8 mouse cellular contexts compared by ENCODE assay signal in genomic region chr11:116011529-116012261, GRCm38 (mm10). TPM values are rescaled to one million over a fixed set of nuclear protein-coding genes. Genes with fewer than 3 reads are reported as not detected.
DNase-seq lines count a peak whose midpoint lies in the region; ATAC-seq and TF ChIP-seq lines count a peak whose summit lies in the region.

No protein-coding gene starts in this region.

- peaks cover 40% of the 10 kb centered on the region for H3K36me3 ChIP-seq in intestine, postnatal 0 days (ENCODE audit: control insufficient read depth, insufficient read depth)
- peaks cover 14% of the 10 kb centered on the region; the same call in 1 of the 2 replicates for H3K36me3 ChIP-seq in neural tube, embryonic 13.5 days

- ATAC-seq in intestine, postnatal 0 days: no peak
- ATAC-seq in neural tube, embryonic 13.5 days (ENCODE audit: low read depth): no peak; the same call in 1 of the 2 replicates

- H3K9me3 ChIP-seq in intestine, postnatal 0 days (ENCODE audit: control insufficient read depth): no peaks in the 10 kb centered on the region
- H3K9me3 ChIP-seq in neural tube, embryonic 13.5 days: no peaks in the 10 kb centered on the region

- peak overlapping the region; percentile 96 for H3K27ac ChIP-seq in intestine, postnatal 0 days (ENCODE audit: low read depth, low read length)
- peak overlapping the region; percentile 85 for H3K27ac ChIP-seq in neural tube, embryonic 13.5 days (replicated peaks)

- WGBS in intestine, postnatal 0 days: 18% methylated on average over 13 of the region's 14 CpGs
- WGBS in neural tube, embryonic 13.5 days: 27% methylated on average over 14 of the region's 14 CpGs

- H3K4me1 ChIP-seq in intestine, postnatal 0 days (replicated peaks; ENCODE audit: control insufficient read depth, insufficient read depth, low read length): peaks cover 6% of the 10 kb centered on the region
- H3K4me1 ChIP-seq in neural tube, embryonic 13.5 days (replicated peaks): peaks cover 19% of the 10 kb centered on the region

- peak overlapping the region; percentile 97 for H3K4me2 ChIP-seq in intestine, postnatal 0 days (replicated peaks; ENCODE audit: low read depth)
- peak overlapping the region; percentile 85 for H3K4me2 ChIP-seq in neural tube, embryonic 13.5 days

- no peak for TF ChIP-seq CTCF in intestine, postnatal 0 days (IDR thresholded peaks at IDR 0.05; ENCODE audit: low read depth)

- DNase-seq in kidney, postnatal 10 days: peak; percentile 49
- no peak for DNase-seq in kidney, postnatal 14 days
- DNase-seq in embryo, embryonic 11 days: peak; percentile 58
- no peak for DNase-seq in urinary bladder, postnatal 36 days (ENCODE audit: low spot score in 2 of 2)
- DNase-seq in frontal cortex, postnatal 10 days (ENCODE audit: low spot score in 2 of 2): no peak
- DNase-seq in adrenal gland, postnatal 10 days: no peak

- H3K27me3 ChIP-seq in intestine, postnatal 0 days (replicated peaks; ENCODE audit: control insufficient read depth, insufficient read depth, low read length): no peaks in the 10 kb centered on the region
- no peaks in the 10 kb centered on the region for H3K27me3 ChIP-seq in neural tube, embryonic 13.5 days

- H3K4me3 ChIP-seq in intestine, postnatal 0 days (ENCODE audit: low read depth, low read length): peak overlapping the region; percentile 74
- H3K4me3 ChIP-seq in neural tube, embryonic 13.5 days: peak overlapping the region; percentile 60

- peak overlapping the region; percentile 84 for H3K9ac ChIP-seq in intestine, postnatal 0 days (ENCODE audit: low read depth, low read length)
- H3K9ac ChIP-seq in neural tube, embryonic 13.5 days: peak overlapping the region; percentile 87

RNA-seq across cellular contexts. Expression of gene Galk1, which starts 0.8 kb away (rescaled TPM):
- 387 and 418 TPM in 2 replicates for polyA plus RNA-seq in intestine, postnatal 0 days (2015; fragmentation: Nextera tagmentation; extraction: Ambion mirVana)
- polyA plus RNA-seq in neural tube, embryonic 13.5 days (2015; fragmentation: Nextera tagmentation; extraction: Ambion mirVana): 73.9 and 74.4 TPM in 2 replicates
- total RNA-seq in adrenal gland, postnatal 10 days (2021): 10 to 100 TPM; 67.0 to 90.6 TPM

RNA-seq across cellular contexts. Expression of gene H3f3b, which starts 16.1 kb away (rescaled TPM):
- polyA plus RNA-seq in intestine, postnatal 0 days (2015; fragmentation: Nextera tagmentation; extraction: Ambion mirVana): 1,144 and 1,190 TPM in 2 replicates
- 2,165 and 2,421 TPM in 2 replicates for polyA plus RNA-seq in neural tube, embryonic 13.5 days (2015; fragmentation: Nextera tagmentation; extraction: Ambion mirVana)
- 100 to 1,000 TPM; 401 to 426 TPM for total RNA-seq in adrenal gland, postnatal 10 days (2021)

RNA-seq across cellular contexts. Expression of gene Unk, which starts 18.4 kb away (rescaled TPM):
- polyA plus RNA-seq in intestine, postnatal 0 days (2015; fragmentation: Nextera tagmentation; extraction: Ambion mirVana): 7.4 and 8.8 TPM in 2 replicates
- polyA plus RNA-seq in neural tube, embryonic 13.5 days (2015; fragmentation: Nextera tagmentation; extraction: Ambion mirVana): 32.4 and 33.1 TPM in 2 replicates
- 10 to 100 TPM; 21.0 to 26.0 TPM for total RNA-seq in adrenal gland, postnatal 10 days (2021)

RNA-seq across cellular contexts. Expression of gene Itgb4, which starts 37.2 kb away (rescaled TPM):
- polyA plus RNA-seq in intestine, postnatal 0 days (2015; fragmentation: Nextera tagmentation; extraction: Ambion mirVana): 16.6 and 17.8 TPM in 2 replicates
- 1.9 and 2.7 TPM in 2 replicates for polyA plus RNA-seq in neural tube, embryonic 13.5 days (2015; fragmentation: Nextera tagmentation; extraction: Ambion mirVana)
- total RNA-seq in adrenal gland, postnatal 10 days (2021): 1 to 10 TPM; 3.1 to 4.7 TPM

Comparison
In these comparisons a context has a peak if more than half of its experiments do, and no peak if none do; other contexts are left out.
1. DNase-seq: peak in kidney, postnatal 10 days (single experiment) and embryo, embryonic 11 days (single experiment); none in kidney, postnatal 14 days (single experiment), urinary bladder, postnatal 36 days (0 of 2), frontal cortex, postnatal 10 days (0 of 2) and adrenal gland, postnatal 10 days (single experiment).